Mouse (Mus musculus): ENCODE measurements around the gene Ugt1a1.

Gene Ugt1a1

DNA sequence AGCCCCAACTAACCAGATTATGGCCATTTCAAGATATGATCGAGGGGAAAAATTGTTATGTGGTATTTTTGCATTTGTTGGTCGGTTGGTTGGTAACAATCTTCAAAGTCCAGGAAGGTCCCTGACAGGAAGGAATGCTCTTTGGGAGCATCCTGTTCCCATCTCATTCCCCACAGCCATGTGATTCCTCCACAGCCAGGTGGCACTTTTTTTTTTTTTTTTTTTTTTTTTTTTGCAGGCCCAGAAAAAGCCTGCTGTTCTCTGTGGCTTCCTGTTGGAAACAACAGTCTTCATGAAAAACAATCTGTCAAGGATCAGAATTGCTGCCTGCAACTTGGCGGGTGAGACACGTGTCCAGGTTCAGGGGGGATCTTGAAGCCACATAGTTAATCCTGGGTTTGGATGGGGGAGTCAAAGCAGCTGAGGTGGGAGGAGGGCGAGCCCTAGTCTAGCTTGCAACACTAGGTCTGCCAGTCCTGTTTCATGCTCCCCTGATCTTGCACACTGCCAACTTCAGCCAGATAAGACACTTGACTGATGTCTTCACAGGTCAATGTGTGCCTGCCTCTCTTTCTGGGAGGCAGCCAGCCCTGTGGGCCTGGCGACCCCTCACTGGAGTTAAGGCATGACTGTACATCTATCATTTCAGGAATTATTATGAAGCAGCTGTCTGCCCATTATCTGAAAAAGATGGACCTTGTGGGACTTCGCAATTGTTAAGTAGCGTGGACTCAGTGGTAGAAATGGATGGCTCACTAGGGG, 47.3 kb downstream of the Ugt1a1 start:
- DNase-seq (ENCODE audit: low spot score in 2 of 2), result no peak

DNA sequence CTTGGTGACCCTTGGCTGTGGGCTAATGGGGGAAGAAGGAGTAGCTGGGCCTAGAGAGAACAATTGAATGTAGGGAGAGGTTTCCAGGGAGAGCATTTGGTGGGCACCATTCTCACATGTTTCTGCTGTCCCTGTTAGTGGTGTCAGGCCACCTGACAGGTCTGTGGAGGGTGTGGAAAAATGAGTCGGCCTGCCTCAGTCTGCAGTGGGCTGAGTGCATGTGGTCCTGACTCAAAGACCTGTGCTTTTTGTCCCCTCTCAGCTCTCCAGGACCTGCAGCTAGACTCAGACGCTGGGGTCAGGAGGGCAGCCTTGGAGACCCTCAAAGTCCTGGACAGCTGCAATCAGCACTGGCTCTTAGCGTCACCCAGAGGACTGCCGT, 47.9 kb downstream of the Ugt1a1 start:
- no peak for DNase-seq (ENCODE audit: low spot score in 2 of 2)

DNA sequence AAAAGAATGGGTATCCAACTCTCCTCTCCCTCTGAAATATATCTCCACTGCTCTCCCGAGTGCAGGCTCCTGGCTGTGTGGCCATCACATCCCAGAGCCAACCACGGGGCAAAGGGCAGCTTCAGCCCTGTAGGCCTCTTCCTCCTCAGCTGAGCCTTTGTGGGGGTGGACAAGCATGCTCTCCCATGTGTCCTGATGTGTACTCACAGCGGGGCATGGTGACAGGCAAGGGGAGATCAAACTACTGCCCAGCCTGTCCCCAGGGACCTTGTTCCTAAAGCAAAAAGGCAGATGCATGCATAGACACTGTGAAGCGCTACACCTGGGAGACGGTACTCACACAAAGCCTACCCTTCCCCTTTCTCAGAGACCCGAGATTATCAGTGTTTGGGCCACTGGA, 48.4 kb downstream of the Ugt1a1 start:
- no peak for DNase-seq (ENCODE audit: low spot score in 2 of 2)

DNA sequence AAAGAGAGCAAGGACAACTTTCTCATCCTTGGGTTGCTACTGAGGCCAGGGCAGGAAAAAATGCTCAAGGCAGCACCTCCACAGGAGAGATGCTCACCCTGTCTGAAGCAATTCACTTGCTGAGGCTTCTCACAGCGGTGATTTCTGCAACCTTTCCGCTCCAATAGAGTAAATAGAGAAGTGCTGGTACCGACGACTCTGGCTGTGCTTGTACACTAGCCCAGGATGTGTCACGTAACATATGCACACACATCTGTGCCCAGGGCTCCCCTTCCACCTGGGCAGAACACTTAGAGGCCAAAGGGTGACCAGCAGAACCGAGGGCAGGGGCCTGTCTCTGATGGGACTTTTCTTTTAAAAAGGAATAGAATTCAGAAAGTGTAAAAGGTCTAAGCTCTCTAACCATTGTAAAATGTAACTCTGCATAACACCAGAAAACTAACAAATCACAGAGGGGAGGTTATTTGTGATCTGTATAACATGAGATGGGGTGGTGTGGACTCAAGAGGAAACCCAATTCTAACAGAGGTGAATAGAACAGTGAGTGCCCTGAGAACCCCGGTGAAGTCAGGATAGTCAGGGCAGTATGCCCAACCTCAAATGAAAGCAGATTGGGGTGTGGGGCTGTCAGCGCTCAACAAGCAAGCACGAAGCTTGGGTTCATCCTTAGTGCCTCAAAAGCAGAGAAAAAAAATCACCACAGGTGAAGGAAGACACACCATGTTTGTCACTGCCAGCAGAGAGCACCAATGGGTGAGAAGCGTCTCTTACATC, 49.0 kb downstream of the Ugt1a1 start:
- no peak for DNase-seq (ENCODE audit: low spot score in 2 of 2)

DNA sequence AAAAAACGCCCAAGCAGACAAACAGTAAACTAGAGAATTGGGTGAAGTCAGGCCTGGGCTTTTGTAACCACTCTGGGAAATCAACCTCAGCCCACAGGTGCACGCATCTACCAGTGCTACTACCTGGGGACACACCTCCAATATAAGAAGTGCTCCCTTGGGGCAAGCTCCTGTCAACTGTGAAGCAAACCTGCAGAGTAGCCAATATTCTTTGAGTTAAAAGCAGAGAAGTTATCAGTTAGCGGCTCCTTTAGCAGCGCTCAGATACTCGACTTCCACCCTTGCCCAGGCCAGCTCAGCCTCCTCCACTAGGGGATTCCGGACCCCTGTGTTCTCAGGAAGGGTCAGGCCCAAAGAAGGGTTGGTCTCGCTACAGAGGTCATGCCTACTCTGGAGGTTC, 49.9 kb downstream of the Ugt1a1 start:
- DNase-seq (ENCODE audit: low spot score in 2 of 2), result no peak

DNA sequence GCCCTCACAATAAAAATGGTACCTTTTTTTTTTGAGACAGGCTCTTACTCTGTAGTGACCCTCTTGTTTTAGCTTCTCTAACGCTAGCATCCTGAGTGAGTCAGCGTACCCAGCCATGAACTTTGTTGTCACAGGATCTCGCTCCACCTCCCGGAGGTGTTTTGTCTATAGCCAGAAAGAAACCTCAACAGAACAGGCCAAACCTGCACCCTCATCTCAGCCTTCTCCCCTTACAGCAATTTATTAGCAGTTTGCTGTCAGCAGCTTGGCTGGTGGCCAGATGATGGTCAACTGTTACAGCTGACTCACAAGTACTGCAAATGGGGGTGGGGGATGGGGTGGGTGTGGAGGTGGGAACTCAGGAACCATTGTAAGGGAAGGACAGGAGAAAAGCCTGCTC, 50.5 kb downstream of the Ugt1a1 start:
- no peak for DNase-seq (ENCODE audit: low spot score in 2 of 2)

DNA sequence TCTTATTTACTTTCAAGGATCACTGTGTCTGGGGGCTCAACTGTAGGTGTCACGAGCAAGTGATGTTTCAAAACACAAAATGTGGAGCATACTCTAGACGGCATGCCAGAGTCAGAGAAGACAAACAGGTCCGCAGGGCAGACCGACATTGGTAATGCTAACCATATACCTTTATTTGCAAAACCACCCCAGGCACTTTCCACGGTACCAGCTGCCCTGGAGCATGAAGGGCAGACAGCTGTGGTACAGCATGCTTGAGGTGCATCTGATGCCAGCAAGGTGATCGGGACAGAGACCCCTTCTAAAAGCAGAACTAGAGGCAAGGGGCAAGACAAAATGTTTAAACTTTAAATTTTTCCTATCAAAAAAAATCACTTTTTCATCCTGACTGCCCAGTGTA, 51.2 kb downstream of the Ugt1a1 start:
- DNase-seq (ENCODE audit: low spot score in 2 of 2), result no peak

DNA sequence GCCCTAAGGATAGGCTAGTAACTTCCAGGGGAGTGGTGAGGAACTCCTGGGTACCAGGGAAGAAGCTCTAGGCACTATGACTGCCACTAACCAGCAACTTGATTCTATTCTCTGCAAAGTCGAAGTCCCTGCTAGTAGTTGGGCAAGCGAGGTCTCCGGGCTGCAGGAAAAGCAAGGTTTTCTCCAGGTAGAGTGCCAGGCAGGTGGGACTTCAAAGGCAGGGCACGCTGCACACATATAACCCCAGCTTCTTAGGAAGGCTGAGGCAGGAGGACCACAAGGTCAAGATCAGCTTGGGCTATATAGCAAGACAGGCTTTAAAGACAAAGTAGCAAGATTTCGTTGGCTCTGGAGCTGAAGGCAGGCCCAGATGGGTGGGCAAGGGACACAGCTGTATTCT, 52.0 kb downstream of the Ugt1a1 start:
- DNase-seq (ENCODE audit: low spot score in 2 of 2), result no peak

DNA sequence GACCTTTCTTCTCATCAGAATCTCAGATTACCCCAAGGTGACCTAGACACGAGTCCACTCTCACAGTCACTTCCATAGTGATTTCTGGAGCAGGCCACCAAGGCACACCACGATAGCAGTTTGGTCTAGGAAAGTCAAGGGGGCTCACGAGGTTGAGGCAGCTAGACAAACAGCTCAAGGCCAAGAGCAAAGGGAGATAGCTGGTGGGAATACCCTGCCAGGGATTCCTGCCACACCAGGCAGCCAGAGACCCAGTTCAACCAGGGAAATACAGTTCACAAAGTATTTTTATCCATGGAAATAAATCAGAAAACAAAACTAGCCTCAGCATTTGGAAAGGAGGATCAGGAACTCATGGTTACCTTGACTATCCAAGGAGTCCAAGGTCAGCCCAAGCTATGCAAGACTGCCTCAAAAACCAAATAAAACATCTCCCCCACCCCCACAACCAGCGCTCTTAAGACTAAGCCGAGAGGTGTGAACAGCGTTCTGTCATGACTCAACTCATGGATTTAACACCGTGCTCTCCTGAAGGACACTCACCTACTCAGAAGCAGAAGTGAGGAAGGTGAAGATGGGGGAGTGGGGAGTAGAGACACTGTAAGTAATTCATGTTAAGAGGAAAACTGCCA, 52.6 kb downstream of the Ugt1a1 start:
- DNase-seq (ENCODE audit: low spot score in 2 of 2), result no peak

DNA sequence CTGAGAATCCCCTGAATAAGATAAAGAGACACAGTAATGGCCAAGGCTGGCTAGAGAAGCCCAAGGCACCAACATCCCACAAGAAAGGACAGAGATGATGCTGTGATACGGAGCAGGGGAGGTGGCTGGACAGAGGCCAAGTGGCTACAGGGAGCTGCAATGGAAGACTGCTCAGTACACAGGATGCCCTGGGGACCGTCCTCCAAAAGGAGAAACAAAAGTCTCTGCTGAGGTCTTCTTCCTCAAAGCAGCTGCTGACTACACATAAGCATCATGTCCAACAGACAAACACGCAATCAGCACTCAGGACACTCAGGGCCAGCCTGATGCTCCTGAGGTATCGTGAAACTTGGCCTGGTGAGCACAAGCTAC, 53.1 kb downstream of the Ugt1a1 start:
- peak in 1 of 2 experiments; percentile 32 for DNase-seq (ENCODE audit: low spot score in 2 of 2)

DNA sequence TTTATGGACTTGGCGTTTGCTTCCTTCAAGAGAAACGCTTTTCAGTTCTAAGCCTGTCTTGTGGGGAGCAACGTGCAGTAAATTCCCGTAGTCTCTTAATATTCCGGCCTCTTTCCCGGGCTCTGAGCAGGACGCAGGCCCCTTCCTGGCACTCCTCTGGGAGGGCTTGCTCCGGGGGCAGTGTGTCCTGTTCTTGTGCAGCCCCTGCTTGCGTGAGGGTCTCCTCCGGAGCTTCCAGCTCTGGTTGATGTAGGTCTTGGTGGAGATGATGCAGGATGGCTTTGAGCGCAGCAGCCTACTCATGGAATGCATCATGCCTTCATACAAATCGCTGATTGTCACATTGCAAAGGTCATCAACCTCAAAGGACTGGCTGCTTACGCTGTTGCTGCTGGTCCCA, 54.4 kb downstream of the Ugt1a1 start:
- DNase-seq (ENCODE audit: low spot score in 2 of 2), result no peak

DNA sequence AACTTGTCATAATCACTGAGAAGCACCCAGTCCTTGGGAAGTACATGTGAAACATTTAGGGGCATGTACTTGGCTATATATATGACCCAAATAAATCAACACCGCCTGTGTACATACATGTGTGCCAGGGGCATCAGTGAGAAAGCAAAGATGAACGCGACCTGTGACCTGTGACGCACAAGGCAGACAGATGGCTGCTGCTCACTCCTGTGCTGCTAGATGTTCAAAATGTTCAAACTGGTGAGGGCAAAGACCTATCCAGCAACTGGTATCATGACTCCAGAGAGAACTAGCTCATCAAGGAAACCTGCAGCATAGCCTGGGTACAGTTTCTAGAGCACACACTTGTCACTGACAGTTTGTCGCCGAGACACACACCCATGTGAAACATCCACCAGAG, 55.7 kb downstream of the Ugt1a1 start:
- peak in 1 of 2 experiments; percentile 7 for DNase-seq (ENCODE audit: low spot score in 2 of 2)

DNA sequence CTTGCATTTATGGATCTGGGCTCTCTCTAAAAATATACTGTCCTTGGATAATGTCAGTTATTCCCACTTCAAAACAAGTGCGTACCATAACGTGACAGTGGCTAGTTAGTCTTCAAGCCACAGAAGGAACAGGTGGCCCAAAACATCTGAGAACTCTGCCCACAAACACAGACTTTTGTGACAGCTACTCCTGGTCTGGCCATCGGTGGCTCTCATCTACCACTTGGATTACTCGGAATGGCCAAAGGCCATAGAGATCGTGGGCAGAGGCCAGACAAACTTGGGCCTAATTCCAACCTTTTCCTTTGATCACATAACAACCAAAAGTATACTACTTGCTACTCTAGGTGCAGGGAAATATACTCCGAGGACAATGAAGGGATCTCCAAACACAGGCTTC, 56.3 kb downstream of the Ugt1a1 start:
- peak in 1 of 2 experiments; percentile 13 for DNase-seq (ENCODE audit: low spot score in 2 of 2)
